Mouse (Mus musculus): ENCODE data around the gene Tapbp. TPM values are rescaled to one million over a fixed set of nuclear protein-coding genes. Genes with fewer than 3 reads are reported as not detected.

Gene Tapbp
- total and polyA plus RNA-seq, 3 experiments: 45.3 to 134 (median 116) TPM

DNA sequence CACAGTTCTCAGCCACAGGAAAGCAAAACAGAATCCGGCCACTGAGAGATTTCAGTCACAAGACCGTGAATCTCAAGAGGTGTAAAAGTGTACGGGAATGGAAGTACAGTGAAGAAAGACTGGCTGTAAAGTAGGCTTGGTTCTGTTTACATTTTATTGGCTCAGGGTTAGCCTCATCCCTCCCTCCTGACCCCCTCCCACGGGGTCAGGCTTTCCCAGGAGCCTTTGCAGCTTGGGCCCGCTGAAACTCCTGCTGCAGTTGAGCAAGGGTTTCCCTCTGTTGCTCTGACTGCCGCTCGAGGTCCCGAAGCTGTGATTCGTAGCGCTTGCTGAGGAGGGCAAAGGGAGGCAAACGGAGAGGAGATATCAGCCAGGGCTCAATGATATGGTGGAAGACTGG is 23.1 kb downstream of the Tapbp start:
- Histone ChIP-seq H3K79me2 (replicated peaks; ENCODE audit: control insufficient read depth, extremely low read depth, insufficient read depth, poor library complexity, severe bottlenecking) (peaks cover 31% of the 10 kb centered on the region), H3K9me3 (replicated peaks; ENCODE audit: low read length) (no peaks in the 10 kb centered on the region), H3K4me3 (replicated peaks in 1 of 3; ENCODE audit: low read depth in 2 of 3, low read length in 2 of 3, poor library complexity in 1 of 3) (no peak overlapping the region), H3K27ac (ENCODE audit: insufficient read depth, low read depth) (no peak overlapping the region), H3K4me2 (ENCODE audit: insufficient read depth, low read depth, poor library complexity, severe bottlenecking) (peak overlapping the region; percentile 63; the same call in 1 of the 2 replicates), H3K9ac (ENCODE audit: insufficient read depth, low read depth) (no peak overlapping the region), H3K36me3 (replicated peaks in 1 of 2; ENCODE audit: control insufficient read depth in 1 of 2, insufficient read depth in 1 of 2, low read length in 1 of 2) (peaks cover 36 to 68% of the 10 kb centered on the region in 2 experiments), H3K4me1 (ENCODE audit: control insufficient read depth in 1 of 2, insufficient read depth in 2 of 2) (peaks cover 7 to 28% of the 10 kb centered on the region in 2 experiments), H3K27me3 (replicated peaks) (no peaks in the 10 kb centered on the region)
- in situ Hi-C loops (cut with MboI; ENCODE audit: low pct_ligation_motif_present, low pct_unique_long_range_greater_than_20kb, low sequenced_read_pairs): no loop called here
- DNase-seq (ENCODE audit: extremely low read depth): no peak
- dilution Hi-C loops (cut with MboI; ENCODE audit: extremely low pct_ligation_motif_present, extremely low pct_unique_long_range_greater_than_20kb, low sequenced_read_pairs): no loop called here
- TF ChIP-seq JUND (conservative IDR thresholded peaks at IDR 0.05; ENCODE audit: low read depth, low read length) (no peak), RCOR1 (conservative IDR thresholded peaks at IDR 0.05; ENCODE audit: low read depth, low read length) (no peak), GABPA (IDR thresholded peaks at IDR 0.05; ENCODE audit: insufficient replicate concordance, low read depth, low read length) (no peak), NRF1 (IDR thresholded peaks at IDR 0.05; ENCODE audit: low read depth, low read length) (no peak), CHD2 (IDR thresholded peaks at IDR 0.05; ENCODE audit: low read length) (no peak), MXI1 (IDR thresholded peaks at IDR 0.05; ENCODE audit: low read depth, low read length) (no peak), MEF2A (IDR thresholded peaks at IDR 0.05; ENCODE audit: borderline replicate concordance, low read depth, low read length) (no peak), ELF1 (IDR thresholded peaks at IDR 0.05; ENCODE audit: low read depth, low read length) (no peak), TCF12 (IDR thresholded peaks at IDR 0.05; ENCODE audit: low read depth, low read length) (no peak), MYC (IDR thresholded peaks at IDR 0.05; ENCODE audit: low read depth, low read length) (no peak), JUN (IDR thresholded peaks at IDR 0.05; ENCODE audit: insufficient read depth, low read depth, low read length) (no peak), MAFK (IDR thresholded peaks at IDR 0.05; ENCODE audit: insufficient replicate concordance, low read length) (no peak), KAT2A (IDR thresholded peaks at IDR 0.05; ENCODE audit: insufficient replicate concordance, low read length) (no peak), ZNF384 (IDR thresholded peaks at IDR 0.05; ENCODE audit: low read depth, low read length) (no peak), E2F4 (IDR thresholded peaks at IDR 0.05; ENCODE audit: insufficient replicate concordance, low read depth, low read length) (no peak), ZMIZ1 (IDR thresholded peaks at IDR 0.05; ENCODE audit: low read depth, low read length) (no peak), USF2 (conservative IDR thresholded peaks at IDR 0.05; ENCODE audit: low read depth, low read length) (no peak)

DNA sequence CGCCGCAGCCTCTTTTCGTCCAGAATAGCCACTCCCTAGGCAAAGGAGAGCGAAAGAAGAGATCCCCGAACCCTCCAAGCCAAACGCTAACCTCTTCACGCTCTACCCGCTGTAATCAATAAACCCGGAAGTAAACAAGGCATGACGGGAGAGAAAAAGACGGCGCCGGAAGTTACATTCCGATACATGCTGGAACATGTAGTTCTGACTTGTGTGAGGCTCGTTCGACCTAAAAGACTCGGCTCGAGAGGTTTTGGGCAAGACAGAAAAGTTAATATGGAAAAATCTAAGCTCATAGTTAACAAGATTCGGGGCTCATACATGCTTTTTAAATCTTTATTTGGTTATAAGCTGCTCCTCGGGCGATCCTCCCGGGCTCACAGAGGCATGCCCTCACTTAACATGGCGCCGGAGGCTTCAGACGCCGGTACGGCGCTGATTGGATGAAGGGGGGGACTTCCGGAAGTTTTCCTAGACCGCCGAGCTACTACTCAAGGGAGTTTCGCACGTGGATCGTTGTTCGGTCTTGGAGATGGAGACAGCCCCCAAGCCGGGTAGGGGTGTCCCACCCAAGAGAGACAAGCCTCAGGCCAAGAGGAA is 24.6 kb downstream of the Tapbp start, which contains the start of the genes Pfdn6 and Wdr46:
TSS of gene Pfdn6 (minus strand) at position 138 of the 600 bp plus-strand sequence.
TSS of gene Wdr46 (plus strand) at position 455 of the 600 bp plus-strand sequence.
- dilution Hi-C loops (cut with MboI; ENCODE audit: extremely low pct_ligation_motif_present, extremely low pct_unique_long_range_greater_than_20kb, low sequenced_read_pairs): no loop called here
- in situ Hi-C loops (cut with MboI; ENCODE audit: low pct_ligation_motif_present, low pct_unique_long_range_greater_than_20kb, low sequenced_read_pairs): no loop called here
- H3K79me2 ChIP-seq (replicated peaks; ENCODE audit: control insufficient read depth, extremely low read depth, insufficient read depth, poor library complexity, severe bottlenecking): peaks cover 31% of the 10 kb centered on the region
- no peak within 1 kb of the TSS for H3K27ac ChIP-seq (ENCODE audit: insufficient read depth, low read depth)
- H3K27me3 ChIP-seq (replicated peaks): no peaks in the 10 kb centered on the region
- peaks cover 7 to 28% of the 10 kb centered on the region in 2 experiments for H3K4me1 ChIP-seq (ENCODE audit: control insufficient read depth in 1 of 2, insufficient read depth in 2 of 2)
- peaks cover 45 to 66% of the 10 kb centered on the region in 2 experiments for H3K36me3 ChIP-seq (replicated peaks in 1 of 2; ENCODE audit: control insufficient read depth in 1 of 2, insufficient read depth in 1 of 2, low read length in 1 of 2)
- H3K9ac ChIP-seq (ENCODE audit: insufficient read depth, low read depth): peak within 1 kb of the TSS; percentile 93
- H3K9me3 ChIP-seq (replicated peaks; ENCODE audit: low read length): no peaks in the 10 kb centered on the region
- H3K4me3 ChIP-seq (replicated peaks in 1 of 3; ENCODE audit: low read depth in 2 of 3, low read length in 2 of 3, poor library complexity in 1 of 3): peak within 1 kb of the TSS; percentile 94 to 99 (median 96)
- peak; percentile 92 for DNase-seq (ENCODE audit: extremely low read depth)
- H3K4me2 ChIP-seq (ENCODE audit: insufficient read depth, low read depth, poor library complexity, severe bottlenecking): peak within 1 kb of the TSS; percentile 69
- TF ChIP-seq HCFC1 (IDR thresholded peaks at IDR 0.05; ENCODE audit: low read depth, low read length): peak; percentile 94
- TF ChIP-seq PAX5 (IDR thresholded peaks at IDR 0.05; ENCODE audit: low read length): no peak
- TF ChIP-seq KAT2A (IDR thresholded peaks at IDR 0.05; ENCODE audit: insufficient replicate concordance, low read length): peak; percentile 99
- peak; percentile 39; the same call in 1 of the 2 replicates for TF ChIP-seq BHLHE40 (IDR thresholded peaks at IDR 0.05; ENCODE audit: low read depth, low read length)
- TF ChIP-seq UBTF (IDR thresholded peaks at IDR 0.05; ENCODE audit: low read depth, low read length): no peak
- no peak for TF ChIP-seq EP300 (IDR thresholded peaks at IDR 0.05; ENCODE audit: low read length)
- TF ChIP-seq RCOR1 (conservative IDR thresholded peaks at IDR 0.05; ENCODE audit: low read depth, low read length): no peak
- TF ChIP-seq ELF1 (IDR thresholded peaks at IDR 0.05; ENCODE audit: low read depth, low read length): peak; percentile 89
- no peak for TF ChIP-seq USF1 (IDR thresholded peaks at IDR 0.05; ENCODE audit: low read depth, low read length)
- TF ChIP-seq ZKSCAN1 (IDR thresholded peaks at IDR 0.05; ENCODE audit: borderline replicate concordance, low read depth, low read length): no peak
- TF ChIP-seq IRF4 (IDR thresholded peaks at IDR 0.05; ENCODE audit: low read depth, low read length): peak; percentile 7; the same call in 1 of the 2 replicates
- TF ChIP-seq SMC3 (IDR thresholded peaks at IDR 0.05; ENCODE audit: low read depth, low read length): no peak
- peak; percentile 98 for TF ChIP-seq MXI1 (IDR thresholded peaks at IDR 0.05; ENCODE audit: low read depth, low read length)
- no peak for TF ChIP-seq ZNF384 (IDR thresholded peaks at IDR 0.05; ENCODE audit: low read depth, low read length)
- TF ChIP-seq RAD21 (IDR thresholded peaks at IDR 0.05; ENCODE audit: low read depth, low read length): no peak
- no peak for TF ChIP-seq USF2 (conservative IDR thresholded peaks at IDR 0.05; ENCODE audit: low read depth, low read length)
- no peak for TF ChIP-seq ETS1 (conservative IDR thresholded peaks at IDR 0.05; ENCODE audit: low read depth, low read length)
- TF ChIP-seq MYC (IDR thresholded peaks at IDR 0.05; ENCODE audit: low read depth, low read length): peak; percentile 75
- TF ChIP-seq POLR2A (IDR thresholded peaks at IDR 0.05; ENCODE audit: low read depth, low read length): peak; percentile 81
- TF ChIP-seq MAFK (IDR thresholded peaks at IDR 0.05; ENCODE audit: insufficient replicate concordance, low read length): no peak
- no peak for TF ChIP-seq JUND (conservative IDR thresholded peaks at IDR 0.05; ENCODE audit: low read depth, low read length)
- TF ChIP-seq MEF2A (IDR thresholded peaks at IDR 0.05; ENCODE audit: borderline replicate concordance, low read depth, low read length): no peak
- TF ChIP-seq NRF1 (IDR thresholded peaks at IDR 0.05; ENCODE audit: low read depth, low read length): peak; percentile 40
